ENCODE assay signal across 13 mouse cellular contexts in the genomic region with DNA sequence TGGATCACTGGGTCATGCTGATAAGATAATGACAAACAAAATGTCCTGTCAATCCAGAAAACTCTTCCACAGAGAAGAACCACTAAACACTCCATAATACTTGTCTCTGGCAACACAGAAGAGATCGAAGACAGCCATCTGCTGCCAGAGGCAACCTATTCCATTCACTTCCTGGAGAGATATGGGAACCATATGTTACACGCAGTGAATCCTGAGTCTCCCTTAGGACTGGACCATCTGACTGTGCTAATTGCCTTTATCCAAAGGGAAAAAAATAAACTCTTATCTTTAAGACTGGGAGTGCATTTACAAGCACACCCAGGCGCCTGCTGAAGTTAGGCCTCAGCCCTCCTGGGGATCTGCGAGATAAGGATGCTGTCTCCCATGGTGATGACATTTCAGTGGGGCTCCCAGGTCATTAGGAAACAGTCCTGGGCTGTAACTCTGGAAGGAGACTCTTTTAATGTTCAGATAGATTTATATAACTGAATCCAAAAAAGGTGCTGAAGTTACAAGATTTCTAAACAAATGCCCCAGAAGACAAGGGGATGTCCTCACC. TPM values are rescaled to one million over a fixed set of nuclear protein-coding genes. Genes with fewer than 3 reads are reported as not detected.
DNase-seq lines count a peak whose midpoint lies in the region; ATAC-seq lines count a peak whose summit lies in the region.
"Had no signal": no experiment of that assay in that cellular context is flagged by ENCODE, and none has a peak within 500 bp of the region (broad histone marks: within the 10 kb centered on the region; RNA-seq: fewer than 3 reads in every experiment).

No protein-coding gene starts in this region.

- H3K27me3 ChIP-seq in heart, embryonic 11.5 days (ENCODE audit: control insufficient read depth, insufficient read depth, low read length) = 0 out of 2 replicates have a peak, but pooled peaks cover 2% of the 10 kb centered on the region
- H3K27me3 ChIP-seq in lung, embryonic 15.5 days = no peaks in the 10 kb centered on the region
- peaks cover 14% of the 10 kb centered on the region for H3K27me3 ChIP-seq in forebrain, embryonic 13.5 days
- H3K27me3 ChIP-seq in liver, embryonic 16.5 days (ENCODE audit: control insufficient read depth, insufficient read depth, low read depth, low read length) = peaks cover 17% of the 10 kb centered on the region

- no peak overlapping the region for H3K4me3 ChIP-seq in heart, embryonic 11.5 days (ENCODE audit: low read depth, low read length)
- no peak overlapping the region for H3K4me3 ChIP-seq in lung, embryonic 15.5 days
- H3K4me3 ChIP-seq in forebrain, embryonic 13.5 days = no peak overlapping the region
- H3K4me3 ChIP-seq in liver, embryonic 16.5 days (ENCODE audit: low read depth, low read length) = no peak overlapping the region
- H3K4me3 ChIP-seq: limb, embryonic 13.5 days had no signal

- WGBS in heart, embryonic 11.5 days (ENCODE audit: insufficient replicate concordance) = 7% methylated on average over 4 of the region's 4 CpGs
- WGBS in lung, embryonic 15.5 days = 31% methylated on average over 4 of the region's 4 CpGs
- 69% methylated on average over 4 of the region's 4 CpGs for WGBS in forebrain, embryonic 13.5 days
- WGBS in liver, embryonic 16.5 days (ENCODE audit: insufficient replicate concordance) = 27% methylated on average over 4 of the region's 4 CpGs

- no peak for ATAC-seq in heart, embryonic 11.5 days (replicated peaks; ENCODE audit: insufficient number of reproducible peaks, low FRiP score, low TSS enrichment)
- peak; percentile 30; the same call in 1 of the 2 replicates for ATAC-seq in lung, embryonic 15.5 days (ENCODE audit: borderline replicate concordance, extremely low read depth, low FRiP score, low TSS enrichment)
- 0 out of 2 replicates have a peak, but pooled peaks have one; percentile 19 for ATAC-seq in forebrain, embryonic 13.5 days
- peak; percentile 89 for ATAC-seq in liver, embryonic 16.5 days (ENCODE audit: low read depth)

- H3K4me2 ChIP-seq in heart, embryonic 11.5 days = peak overlapping the region; percentile 34; the same call in 1 of the 2 replicates
- no peak overlapping the region for H3K4me2 ChIP-seq in lung, embryonic 15.5 days
- H3K4me2 ChIP-seq in forebrain, embryonic 13.5 days = no peak overlapping the region
- H3K4me2 ChIP-seq in liver, embryonic 16.5 days (ENCODE audit: low read depth, low read length) = peak overlapping the region; percentile 38
- H3K4me2 ChIP-seq: limb, embryonic 13.5 days had no signal

- no peak for DNase-seq in heart, postnatal 36 days
- no peak for DNase-seq in lung, postnatal 25 days (ENCODE audit: low spot score)
- DNase-seq in adrenal gland, postnatal 25 days = no peak
- no peak for DNase-seq in layer of hippocampus, adult 9-10 months (ENCODE audit: low spot score)
- DNase-seq: kidney, adult 8-10 months had no signal

- intact Hi-C loops in heart, postnatal 36 days (cut with DNase I) = no loop called here

- H3K9me3 ChIP-seq in heart, embryonic 11.5 days (replicated peaks; ENCODE audit: control insufficient read depth, low read length) = no peaks in the 10 kb centered on the region
- H3K9me3 ChIP-seq in lung, embryonic 15.5 days = no peaks in the 10 kb centered on the region
- H3K9me3 ChIP-seq in forebrain, embryonic 13.5 days (replicated peaks) = no peaks in the 10 kb centered on the region
- no peaks in the 10 kb centered on the region for H3K9me3 ChIP-seq in liver, embryonic 16.5 days (replicated peaks; ENCODE audit: control insufficient read depth, low read length)
- H3K9me3 ChIP-seq: limb, embryonic 13.5 days had no signal

- H3K4me1 ChIP-seq in heart, embryonic 11.5 days (ENCODE audit: control insufficient read depth, insufficient read depth, low read length) = peaks cover 75% of the 10 kb centered on the region
- H3K4me1 ChIP-seq in lung, embryonic 15.5 days = peaks cover 19% of the 10 kb centered on the region
- H3K4me1 ChIP-seq in forebrain, embryonic 13.5 days = 0 out of 2 replicates have a peak, but pooled peaks cover 4% of the 10 kb centered on the region
- H3K4me1 ChIP-seq in liver, embryonic 16.5 days (ENCODE audit: control insufficient read depth, low read depth, low read length) = peaks cover 31% of the 10 kb centered on the region

- peak overlapping the region; percentile 97 for H3K27ac ChIP-seq in heart, embryonic 11.5 days (ENCODE audit: low read depth, low read length)
- no peak overlapping the region for H3K27ac ChIP-seq in lung, embryonic 15.5 days
- peak overlapping the region; percentile 14 for H3K27ac ChIP-seq in forebrain, embryonic 13.5 days
- H3K27ac ChIP-seq in liver, embryonic 16.5 days (ENCODE audit: low read length) = peak overlapping the region; percentile 56
- H3K27ac ChIP-seq: limb, embryonic 13.5 days had no signal

- no peak overlapping the region; the same call in 1 of the 2 replicates for H3K9ac ChIP-seq in heart, embryonic 11.5 days (ENCODE audit: low read depth, low read length)
- 0 out of 2 replicates have a peak overlapping the region, but pooled peaks have one; percentile 8 for H3K9ac ChIP-seq in lung, embryonic 15.5 days
- H3K9ac ChIP-seq in forebrain, embryonic 13.5 days = no peak overlapping the region
- H3K9ac ChIP-seq in liver, embryonic 16.5 days (ENCODE audit: low read depth, low read length) = no peak overlapping the region

- no peaks in the 10 kb centered on the region for H3K36me3 ChIP-seq in heart, embryonic 11.5 days (ENCODE audit: control insufficient read depth, insufficient read depth, low read length)
- no peaks in the 10 kb centered on the region for H3K36me3 ChIP-seq in lung, embryonic 15.5 days
- H3K36me3 ChIP-seq in forebrain, embryonic 13.5 days (ENCODE audit: poor library complexity, severe bottlenecking) = no peaks in the 10 kb centered on the region
- H3K36me3 ChIP-seq in liver, embryonic 16.5 days (ENCODE audit: control insufficient read depth, insufficient read depth) = no peaks in the 10 kb centered on the region
- H3K36me3 ChIP-seq: limb, embryonic 13.5 days had no signal

RNA-seq across cellular contexts. Expression of a gene that starts 5.7 kb away (rescaled TPM):
- polyA plus RNA-seq in heart, embryonic 11.5 days (2014; fragmentation: Nextera tagmentation; extraction: Ambion mirVana) = 7,501 and 8,192 TPM in 2 replicates
- total RNA-seq in heart, postnatal 36 days (2021) = 100 to 1,000 TPM; 502 to 735 TPM
- 273 and 720 TPM in 2 replicates for polyA plus RNA-seq in lung, embryonic 15.5 days (2015; fragmentation: Nextera tagmentation; extraction: Ambion mirVana)
- polyA plus RNA-seq in forebrain, embryonic 13.5 days (2015; fragmentation: Nextera tagmentation; extraction: Ambion mirVana) = 1.5 TPM in 1 of 2 replicates, not detected in the other
- polyA plus RNA-seq in liver, embryonic 16.5 days (2015; fragmentation: Nextera tagmentation; extraction: Ambion mirVana) = 4.3 and 4.8 TPM in 2 replicates
- not detected in 2 replicates for total RNA-seq in adrenal gland, postnatal 25 days (2021)
- total RNA-seq: megakaryocyte-erythroid progenitor cell, adult 5-6 weeks; neutrophil, adult 5-6 weeks had no signal
- polyA plus RNA-seq: frontal cortex, adult 2 months had no signal

RNA-seq across cellular contexts. Expression of a gene that starts 14.8 kb away (rescaled TPM):
- 86.8 and 95.2 TPM in 2 replicates for polyA plus RNA-seq in heart, embryonic 11.5 days (2014; fragmentation: Nextera tagmentation; extraction: Ambion mirVana)
- 10 to 100 TPM; 36.1 to 38.7 TPM for total RNA-seq in heart, postnatal 36 days (2021)
- 149 and 160 TPM in 2 replicates for polyA plus RNA-seq in lung, embryonic 15.5 days (2015; fragmentation: Nextera tagmentation; extraction: Ambion mirVana)
- polyA plus RNA-seq in forebrain, embryonic 13.5 days (2015; fragmentation: Nextera tagmentation; extraction: Ambion mirVana) = 100 and 102 TPM in 2 replicates
- 51.8 and 52.5 TPM in 2 replicates for polyA plus RNA-seq in liver, embryonic 16.5 days (2015; fragmentation: Nextera tagmentation; extraction: Ambion mirVana)
- total RNA-seq in adrenal gland, postnatal 25 days (2021) = 33.6 and 42.2 TPM in 2 replicates

RNA-seq across cellular contexts. Expression of a gene that starts 31.1 kb away (rescaled TPM):
- polyA plus RNA-seq in heart, embryonic 11.5 days (2014; fragmentation: Nextera tagmentation; extraction: Ambion mirVana) = 21.4 and 27.7 TPM in 2 replicates
- total RNA-seq in heart, postnatal 36 days (2021) = 10 to 100 TPM; 17.3 to 27.3 TPM
- polyA plus RNA-seq in lung, embryonic 15.5 days (2015; fragmentation: Nextera tagmentation; extraction: Ambion mirVana) = 31.3 and 37.6 TPM in 2 replicates
- polyA plus RNA-seq in forebrain, embryonic 13.5 days (2015; fragmentation: Nextera tagmentation; extraction: Ambion mirVana) = 5.5 and 6.0 TPM in 2 replicates
- polyA plus RNA-seq in liver, embryonic 16.5 days (2015; fragmentation: Nextera tagmentation; extraction: Ambion mirVana) = 8.3 and 9.7 TPM in 2 replicates
- 399 and 434 TPM in 2 replicates for total RNA-seq in adrenal gland, postnatal 25 days (2021)
- total RNA-seq: megakaryocyte-erythroid progenitor cell, adult 5-6 weeks; neutrophil, adult 5-6 weeks had no signal

RNA-seq across cellular contexts. Expression of a gene that starts 55.1 kb away (rescaled TPM):
- 5.1 and 5.7 TPM in 2 replicates for polyA plus RNA-seq in heart, embryonic 11.5 days (2014; fragmentation: Nextera tagmentation; extraction: Ambion mirVana)
- total RNA-seq in heart, postnatal 36 days (2021) = 1 to 10 TPM; 2.7 to 3.1 TPM
- polyA plus RNA-seq in lung, embryonic 15.5 days (2015; fragmentation: Nextera tagmentation; extraction: Ambion mirVana) = 7.1 and 10.0 TPM in 2 replicates
- polyA plus RNA-seq in forebrain, embryonic 13.5 days (2015; fragmentation: Nextera tagmentation; extraction: Ambion mirVana) = 7.6 and 7.8 TPM in 2 replicates
- 1.9 and 2.0 TPM in 2 replicates for polyA plus RNA-seq in liver, embryonic 16.5 days (2015; fragmentation: Nextera tagmentation; extraction: Ambion mirVana)
- 12.0 and 13.8 TPM in 2 replicates for total RNA-seq in adrenal gland, postnatal 25 days (2021)

RNA-seq across cellular contexts. Expression of a gene that starts 57.0 kb away (rescaled TPM):
- polyA plus RNA-seq in heart, embryonic 11.5 days (2014; fragmentation: Nextera tagmentation; extraction: Ambion mirVana) = 2.0 and 2.6 TPM in 2 replicates
- total RNA-seq in heart, postnatal 36 days (2021) = 10 to 100 TPM in 1 of 2 experiments, 1 to 10 TPM in 1; 3.4 to 18.5 TPM
- polyA plus RNA-seq in lung, embryonic 15.5 days (2015; fragmentation: Nextera tagmentation; extraction: Ambion mirVana) = 1.7 and 1.9 TPM in 2 replicates
- 4.7 and 5.8 TPM in 2 replicates for polyA plus RNA-seq in forebrain, embryonic 13.5 days (2015; fragmentation: Nextera tagmentation; extraction: Ambion mirVana)
- 0.48 and 0.57 TPM in 2 replicates for polyA plus RNA-seq in liver, embryonic 16.5 days (2015; fragmentation: Nextera tagmentation; extraction: Ambion mirVana)
- total RNA-seq in adrenal gland, postnatal 25 days (2021) = 3.1 and 4.0 TPM in 2 replicates
- total RNA-seq: megakaryocyte-erythroid progenitor cell, adult 5-6 weeks had no signal

Comparison
In these comparisons a context has a peak if more than half of its experiments do, and no peak if none do; other contexts are left out.
1. H3K4me2 ChIP-seq: peak in heart, embryonic 11.5 days (single experiment) and liver, embryonic 16.5 days (single experiment); none in lung, embryonic 15.5 days (single experiment) and forebrain, embryonic 13.5 days (single experiment).
2. RNA of a gene that starts 5.7 kb away (polyA plus RNA-seq): 7,501 to 8,192 TPM in heart, embryonic 11.5 days and 273 to 720 TPM in lung, embryonic 15.5 days; 4.3 to 4.8 TPM in liver, embryonic 16.5 days and 1.5 TPM in forebrain, embryonic 13.5 days; every median in the first group is over 10 times any median in the second.